Mouse (Mus musculus) thymus, adult 2 months (tissue): ENCODE measurements around the gene Ctbp2. TPM values are rescaled to one million over a fixed set of nuclear protein-coding genes. Genes with fewer than 3 reads are reported as not detected.

Experiments used
- DNase-seq: peaks from one replicate; pipeline ENCODE4 v3.0.0; 2021
- H3K27ac ChIP-seq: fragments of 200-500 bp; 2 replicates; pipeline ENCODE4 v1.5.1; 2012; ENCODE audit warnings: low read length, control low read depth; ENCODE audit not compliant: control insufficient read depth, insufficient read depth
- H3K27me3 ChIP-seq: fragments of 200-500 bp; 2 replicates; pipeline ENCODE4 v1.6.1; 2012; ENCODE audit warnings: mild to moderate bottlenecking, low read length, moderate library complexity, mixed read lengths; ENCODE audit not compliant: control insufficient read depth, insufficient read depth
- H3K36me3 ChIP-seq: fragments of 200-500 bp; 2 replicates; pipeline ENCODE4 v1.6.1; 2012; ENCODE audit warnings: mild to moderate bottlenecking, low read length, moderate library complexity; ENCODE audit not compliant: control insufficient read depth, insufficient read depth
- H3K4me1 ChIP-seq: fragments of 200-500 bp; replicated peaks from 2 replicates; pipeline ENCODE4 v1.6.1; 2012; ENCODE audit warnings: low read length; ENCODE audit not compliant: control insufficient read depth, insufficient read depth
- H3K4me3 ChIP-seq: fragments of 200-500 bp; 2 replicates; pipeline ENCODE4 v1.5.1; 2012; ENCODE audit warnings: mild to moderate bottlenecking, low read length, control low read depth, moderate library complexity; ENCODE audit not compliant: control insufficient read depth, insufficient read depth
- CTCF ChIP-seq: fragments of 200-500 bp; IDR thresholded peaks from 2 replicates; pipeline ENCODE4 v1.5.1; 2012; ENCODE audit warnings: mild to moderate bottlenecking, control low read depth, low read length, moderate library complexity, borderline replicate concordance; ENCODE audit not compliant: control insufficient read depth, poor library complexity, insufficient read depth; ENCODE audit errors: extremely low read depth
- POLR2A ChIP-seq: fragments of 200-500 bp; IDR thresholded peaks from 2 replicates; pipeline ENCODE4 v1.6.1; 2012; ENCODE audit warnings: mild to moderate bottlenecking, low read length, control low read depth, moderate library complexity; ENCODE audit not compliant: control insufficient read depth, poor library complexity, insufficient read depth; ENCODE audit errors: extremely low read depth
- WGBS: fragments of 180-500 bp; shearing (Covaris S2); methylation state at CpG from one replicate; pipeline ENCODE4 v1.1.7; 2018; 5-methylcytosine and 5-hydroxymethylcytosine counted together
- polyA plus RNA-seq: library from polyadenylated mRNA; depleted of rRNA; stranded (reverse); fragments of >200 nt; gene quantifications from 2 replicates; pipeline ENCODE4 v1.2.3, GENCODE M21; 2012

Gene Ctbp2
- polyA plus RNA-seq, 1 experiment = 14.0 TPM

DNA sequence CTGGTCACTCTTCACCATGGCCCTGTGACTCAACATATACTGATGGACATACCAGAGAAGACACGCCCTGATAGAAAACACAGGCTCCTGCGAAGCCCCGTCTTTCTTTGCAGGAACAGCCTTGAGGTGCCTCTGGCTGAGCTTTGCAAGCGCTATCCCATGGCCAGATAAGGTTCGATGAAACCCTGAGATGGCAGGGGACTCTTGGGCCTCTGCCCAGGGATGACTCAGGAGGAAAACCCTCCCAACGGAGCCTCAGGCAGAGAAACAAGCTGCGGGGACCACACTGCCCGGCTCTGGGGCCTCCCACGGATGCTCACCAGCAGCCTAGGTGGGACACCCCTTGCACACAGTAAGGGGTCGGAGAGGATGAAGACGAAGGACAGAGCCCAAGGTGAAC is 116.8 kb downstream of the Ctbp2 start:
- 88% methylated on average over 11 of the region's 11 CpGs for WGBS
- TF ChIP-seq POLR2A (no peak), CTCF (no peak)
- no peak overlapping the region for H3K27ac ChIP-seq
- no peaks in the 10 kb centered on the region for H3K36me3 ChIP-seq
- no peak overlapping the region for H3K4me3 ChIP-seq
- no peak for DNase-seq
- no peaks in the 10 kb centered on the region for H3K4me1 ChIP-seq
- H3K27me3 ChIP-seq = no peaks in the 10 kb centered on the region

DNA sequence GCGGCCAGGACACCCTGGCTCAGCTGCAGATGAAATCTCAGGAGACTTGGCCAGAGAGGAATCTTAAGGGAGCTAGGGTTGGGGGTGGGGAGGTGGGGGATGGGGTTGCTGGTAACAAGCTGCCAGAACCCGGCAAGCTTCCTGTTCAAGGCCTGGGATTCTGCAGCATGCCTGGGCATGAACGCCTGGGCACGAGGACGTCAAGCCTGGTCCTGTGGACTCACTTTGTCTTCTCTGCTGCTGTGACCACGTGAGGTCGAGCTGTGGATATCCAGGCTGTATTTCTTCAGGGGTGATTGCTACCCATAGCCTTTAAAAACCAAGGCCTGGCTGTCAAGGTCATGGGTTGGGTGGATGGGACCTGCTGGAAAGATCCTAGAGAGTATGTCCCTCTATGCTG is 118.4 kb downstream of the Ctbp2 start:
- Histone ChIP-seq H3K36me3 (no peaks in the 10 kb centered on the region), H3K4me3 (no peak overlapping the region), H3K27me3 (no peaks in the 10 kb centered on the region), H3K4me1 (no peaks in the 10 kb centered on the region), H3K27ac (no peak overlapping the region)
- DNase-seq = no peak
- no peak for TF ChIP-seq POLR2A
- no peak for TF ChIP-seq CTCF
- WGBS = 87% methylated on average over 7 of the region's 7 CpGs

DNA sequence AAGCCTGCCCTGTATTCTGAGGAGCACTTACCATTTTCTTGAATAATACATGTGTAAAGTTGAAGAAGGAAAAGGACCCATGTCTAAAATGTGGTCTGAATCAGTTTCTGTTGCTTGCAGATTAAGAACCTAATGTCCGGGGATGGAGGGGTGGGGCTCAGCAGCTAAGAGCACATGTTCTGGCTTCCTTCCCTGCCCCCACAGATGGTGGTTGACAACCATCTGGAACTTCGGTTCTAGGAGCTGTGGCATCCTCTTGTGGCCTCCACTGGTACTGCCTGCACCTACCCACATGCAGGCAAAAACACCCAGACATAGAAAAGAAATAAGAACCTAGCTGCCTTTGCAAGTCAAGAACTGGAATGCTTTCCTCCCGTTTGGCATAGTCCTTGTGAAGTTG is 120.7 kb downstream of the Ctbp2 start:
- H3K36me3 ChIP-seq = no peaks in the 10 kb centered on the region
- no peaks in the 10 kb centered on the region for H3K4me1 ChIP-seq
- DNase-seq = peak; percentile 69
- 7% methylated on average over 3 of the region's 3 CpGs for WGBS
- H3K27me3 ChIP-seq = no peaks in the 10 kb centered on the region
- no peak overlapping the region for H3K4me3 ChIP-seq
- TF ChIP-seq POLR2A (no peak), CTCF (0 out of 2 replicates have a peak, but pooled peaks have one; percentile 62)
- H3K27ac ChIP-seq = no peak overlapping the region

DNA sequence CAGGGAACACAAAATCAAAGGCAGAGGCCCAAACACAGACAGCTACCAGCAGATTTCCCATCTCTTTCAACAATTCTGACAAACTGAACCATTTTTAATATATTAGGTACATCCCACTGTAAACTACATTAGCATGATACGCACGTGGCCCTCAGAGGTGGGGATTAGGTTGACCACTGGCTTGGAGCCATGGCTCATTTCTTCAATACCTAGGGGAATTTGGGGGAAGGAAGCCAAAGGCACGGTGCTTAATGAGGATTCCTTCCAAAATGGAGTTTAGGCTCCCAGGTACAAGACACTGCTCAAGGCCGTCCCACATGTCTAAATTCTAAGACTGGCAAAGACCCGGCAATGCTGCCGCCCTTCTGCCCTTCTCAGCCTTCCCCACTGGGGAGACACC is 121.9 kb downstream of the Ctbp2 start:
- no peaks in the 10 kb centered on the region for H3K27me3 ChIP-seq
- no peaks in the 10 kb centered on the region for H3K36me3 ChIP-seq
- H3K4me3 ChIP-seq = no peak overlapping the region
- DNase-seq = no peak
- WGBS = 95% methylated on average over 6 of the region's 6 CpGs
- TF ChIP-seq CTCF = no peak
- TF ChIP-seq POLR2A = no peak
- no peaks in the 10 kb centered on the region for H3K4me1 ChIP-seq
- no peak overlapping the region for H3K27ac ChIP-seq

DNA sequence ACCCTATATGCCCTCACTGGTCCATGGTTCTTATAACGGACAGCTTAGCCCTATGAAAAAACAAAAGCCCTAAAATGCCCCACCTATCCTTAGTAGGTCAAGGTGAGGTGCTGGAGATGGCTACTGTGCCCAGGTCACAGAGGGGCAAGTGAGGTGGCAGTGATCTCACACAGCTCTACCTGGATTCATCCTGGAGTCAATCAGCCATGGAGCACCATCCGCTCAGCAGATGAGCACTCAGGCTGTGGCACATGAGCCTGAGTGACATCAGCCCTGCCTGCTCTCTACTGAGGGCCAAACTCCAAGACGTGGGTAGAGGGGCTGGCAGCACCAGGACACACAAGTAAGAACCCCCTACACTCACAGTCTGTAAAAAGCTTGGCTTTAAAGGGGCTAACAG is 122.8 kb downstream of the Ctbp2 start:
- no peak for DNase-seq
- H3K4me1 ChIP-seq = no peaks in the 10 kb centered on the region
- TF ChIP-seq POLR2A = no peak
- TF ChIP-seq CTCF = no peak
- WGBS = 92% methylated on average over 3 of the region's 3 CpGs
- H3K27me3 ChIP-seq = no peaks in the 10 kb centered on the region
- no peak overlapping the region for H3K4me3 ChIP-seq
- H3K36me3 ChIP-seq = no peaks in the 10 kb centered on the region
- H3K27ac ChIP-seq = no peak overlapping the region

DNA sequence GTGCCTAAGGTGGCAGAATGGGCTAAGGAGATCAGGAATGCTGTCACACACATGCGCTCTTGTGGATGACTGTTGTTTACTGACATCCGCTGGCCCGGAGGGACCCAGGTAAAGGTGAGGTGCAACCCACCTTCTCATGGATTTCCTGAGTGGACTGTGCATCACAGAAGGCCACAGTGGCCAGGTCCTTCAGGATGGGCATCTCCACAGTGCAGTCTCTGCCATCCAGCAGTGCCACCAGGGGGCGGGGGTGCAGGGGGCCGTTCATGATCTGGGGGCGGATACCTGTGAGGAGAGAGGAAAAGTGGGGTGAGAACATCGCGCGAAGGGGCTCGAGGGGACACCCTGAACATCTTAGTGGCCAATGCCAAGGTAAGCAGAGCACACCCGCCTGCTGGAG is 125.1 kb downstream of the Ctbp2 start:
- DNase-seq = no peak
- Histone ChIP-seq H3K36me3 (no peaks in the 10 kb centered on the region), H3K4me1 (no peaks in the 10 kb centered on the region), H3K4me3 (no peak overlapping the region), H3K27me3 (no peaks in the 10 kb centered on the region), H3K27ac (no peak overlapping the region)
- TF ChIP-seq POLR2A (no peak), CTCF (no peak)
- WGBS = 96% methylated on average over 11 of the region's 11 CpGs

DNA sequence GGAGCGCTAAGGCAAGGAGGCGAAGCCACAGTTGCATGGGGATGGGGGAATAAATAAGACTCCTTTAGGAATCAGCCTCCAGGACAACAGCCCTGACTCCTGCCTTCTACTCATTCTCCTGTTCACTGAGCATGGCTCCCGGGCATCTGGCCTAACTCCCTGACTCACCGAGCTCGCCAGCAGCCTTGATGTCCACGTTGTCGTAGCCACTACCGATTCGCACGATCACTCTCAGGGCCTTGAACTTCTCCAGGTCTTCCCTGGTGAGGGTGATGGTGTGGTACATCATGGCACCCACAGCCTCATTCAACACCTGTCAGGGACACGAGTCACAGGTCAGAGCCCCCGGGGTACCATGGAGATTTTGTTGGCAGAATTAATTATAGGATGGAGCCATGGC is 125.5 kb downstream of the Ctbp2 start:
- TF ChIP-seq POLR2A (no peak), CTCF (no peak)
- no peaks in the 10 kb centered on the region for H3K27me3 ChIP-seq
- no peak overlapping the region for H3K27ac ChIP-seq
- no peaks in the 10 kb centered on the region for H3K4me1 ChIP-seq
- DNase-seq = no peak
- no peak overlapping the region for H3K4me3 ChIP-seq
- WGBS = 96% methylated on average over 12 of the region's 12 CpGs
- H3K36me3 ChIP-seq = no peaks in the 10 kb centered on the region
